Mouse (Mus musculus): ENCODE results near the gene Mycbp2. TPM values are rescaled to one million over a fixed set of nuclear protein-coding genes. Genes with fewer than 3 reads are reported as not detected.
A peak's percentile ranks its signal among the peaks of the same experiment; 100 is the strongest.

Mycbp2 gene
- 10 to 100 TPM; 28.9 to 32.2 TPM for total RNA-seq (2021)
- long read RNA-seq, experiment 1, partial matches to known transcripts: 1 of 2 reads
- long read RNA-seq, experiment 1, other reads (novel, unspliced or antisense): 1 of 2 reads
- long read RNA-seq, experiment 2, partial matches to known transcripts: 2 of 2 reads
- long read RNA-seq, experiment 2, other reads (novel, unspliced or antisense): 0 of 2 reads

DNA sequence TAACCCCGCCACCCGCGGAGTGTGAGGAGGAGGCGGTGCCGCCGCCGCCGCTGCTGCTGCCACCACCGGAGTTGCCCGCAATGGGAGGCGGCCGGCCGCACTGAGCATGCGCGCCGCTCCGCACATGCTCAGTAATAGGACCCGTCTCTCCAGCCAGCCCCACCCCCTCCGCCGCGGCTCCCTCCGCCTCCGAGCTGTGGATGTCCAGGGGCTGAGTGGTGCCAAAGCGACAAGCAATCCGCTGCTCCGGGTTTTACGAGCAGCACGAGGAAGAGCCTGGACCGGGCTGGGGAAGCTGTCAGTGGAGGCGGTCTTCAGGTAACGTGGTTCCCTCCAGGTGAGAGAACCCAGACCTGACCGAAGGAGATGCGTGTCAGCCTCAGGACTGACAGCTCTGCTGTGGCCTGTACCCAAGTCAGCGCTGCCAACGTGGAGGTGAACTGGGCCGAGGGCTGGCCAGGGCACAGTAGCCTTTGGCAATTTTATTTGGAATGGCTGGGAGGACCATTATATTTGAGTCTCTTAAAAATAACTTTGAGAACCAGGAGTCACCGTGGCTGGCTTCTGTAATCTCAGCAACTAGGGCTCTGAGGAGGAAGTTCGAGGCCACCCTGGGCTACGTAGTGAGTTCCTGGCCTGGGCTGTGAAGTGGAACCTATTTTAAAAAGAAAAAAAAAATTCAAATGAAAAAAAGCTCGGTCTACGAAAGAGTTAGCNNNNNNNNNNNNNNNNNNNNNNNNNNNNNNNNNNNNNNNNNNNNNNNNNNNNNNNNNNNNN, at the start of gene Mycbp2:
Gene Mycbp2 (minus strand): TSS at position 86 of the 777 bp plus-strand sequence.
- DNase-seq: peak; percentile 97 to 99

- no peak for DNase-seq
Observed at GRCm38 (mm10) chr14:103392391-103392790, 45.8 kb upstream of the Mycbp2 start.

GRCm38 (mm10) chr14:103387431-103387830, 40.8 kb upstream of the Mycbp2 start:
- DNase-seq: no peak

DNA sequence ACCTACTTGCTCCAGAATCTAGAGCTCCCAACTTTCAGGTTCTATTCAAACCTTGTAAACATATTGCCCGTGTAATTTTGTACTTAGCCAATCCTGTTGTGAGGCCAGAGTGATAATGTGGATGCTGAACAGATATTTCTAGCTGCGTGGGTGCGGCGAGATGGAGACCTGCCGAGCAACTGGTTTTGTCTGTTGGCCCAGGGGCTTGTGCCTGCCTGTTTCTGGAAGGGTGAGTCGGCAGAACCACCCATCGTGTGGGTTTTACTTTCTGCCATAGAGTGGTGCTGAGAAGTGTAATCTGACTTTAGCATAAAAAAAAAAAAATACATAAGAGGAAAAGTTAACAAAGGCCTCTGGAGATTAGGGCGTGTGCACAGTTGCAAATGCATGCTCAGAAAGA, 40.3 kb upstream of the Mycbp2 start:
- no peak for DNase-seq

GRCm38 (mm10) chr14:103385084-103385610, 38.5 kb upstream of the Mycbp2 start:
- no peak for DNase-seq

GRCm38 (mm10) chr14:103378703-103379102, 32.1 kb upstream of the Mycbp2 start:
- no peak for DNase-seq

DNA sequence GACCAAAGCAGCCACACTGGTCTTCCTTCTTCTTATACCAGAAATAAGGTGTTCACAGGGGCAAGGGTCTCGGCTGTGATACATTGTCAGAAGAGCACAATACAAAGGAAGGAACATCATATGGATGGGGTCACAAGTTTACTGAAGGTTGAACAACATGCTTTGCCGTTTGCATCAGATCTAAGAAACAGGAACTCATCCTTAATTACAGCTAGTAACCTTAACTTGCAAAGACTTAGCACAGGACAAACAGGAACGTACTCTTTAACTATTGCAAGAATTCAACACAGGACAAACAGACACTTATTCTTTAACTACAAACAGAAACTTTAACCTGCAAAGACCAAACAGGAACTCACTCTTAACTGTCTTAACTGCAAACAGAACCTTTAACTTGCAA, 30.2 kb upstream of the Mycbp2 start:
- DNase-seq: no peak

GRCm38 (mm10) chr14:103375523-103375922, 28.9 kb upstream of the Mycbp2 start:
- no peak for DNase-seq

- no peak for DNase-seq
Observed at GRCm38 (mm10) chr14:103363199-103363598, 16.6 kb upstream of the Mycbp2 start.

DNA sequence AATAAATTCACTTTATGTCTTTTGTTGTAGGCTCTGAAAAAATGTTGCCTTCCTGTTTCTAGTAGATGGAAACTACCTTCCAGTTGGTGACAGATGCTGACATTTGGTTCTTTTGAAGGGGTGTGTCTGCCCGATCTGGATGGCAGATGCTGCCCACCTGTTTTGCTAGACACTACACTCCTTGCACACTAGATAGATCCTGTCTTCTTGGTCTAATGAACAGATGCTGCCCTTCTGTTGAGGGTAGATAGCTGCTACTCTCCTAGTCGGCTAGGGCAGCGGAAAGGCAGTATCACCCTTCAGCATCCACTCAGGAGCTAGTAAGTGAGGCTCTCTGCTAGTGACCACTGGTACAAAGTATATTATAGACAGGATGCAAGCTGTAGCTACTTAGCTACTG, 9.5 kb upstream of the Mycbp2 start:
- DNase-seq: no peak

GRCm38 (mm10) chr14:103354396-103355352, 8.1 kb upstream of the Mycbp2 start:
- no peak for DNase-seq

DNA sequence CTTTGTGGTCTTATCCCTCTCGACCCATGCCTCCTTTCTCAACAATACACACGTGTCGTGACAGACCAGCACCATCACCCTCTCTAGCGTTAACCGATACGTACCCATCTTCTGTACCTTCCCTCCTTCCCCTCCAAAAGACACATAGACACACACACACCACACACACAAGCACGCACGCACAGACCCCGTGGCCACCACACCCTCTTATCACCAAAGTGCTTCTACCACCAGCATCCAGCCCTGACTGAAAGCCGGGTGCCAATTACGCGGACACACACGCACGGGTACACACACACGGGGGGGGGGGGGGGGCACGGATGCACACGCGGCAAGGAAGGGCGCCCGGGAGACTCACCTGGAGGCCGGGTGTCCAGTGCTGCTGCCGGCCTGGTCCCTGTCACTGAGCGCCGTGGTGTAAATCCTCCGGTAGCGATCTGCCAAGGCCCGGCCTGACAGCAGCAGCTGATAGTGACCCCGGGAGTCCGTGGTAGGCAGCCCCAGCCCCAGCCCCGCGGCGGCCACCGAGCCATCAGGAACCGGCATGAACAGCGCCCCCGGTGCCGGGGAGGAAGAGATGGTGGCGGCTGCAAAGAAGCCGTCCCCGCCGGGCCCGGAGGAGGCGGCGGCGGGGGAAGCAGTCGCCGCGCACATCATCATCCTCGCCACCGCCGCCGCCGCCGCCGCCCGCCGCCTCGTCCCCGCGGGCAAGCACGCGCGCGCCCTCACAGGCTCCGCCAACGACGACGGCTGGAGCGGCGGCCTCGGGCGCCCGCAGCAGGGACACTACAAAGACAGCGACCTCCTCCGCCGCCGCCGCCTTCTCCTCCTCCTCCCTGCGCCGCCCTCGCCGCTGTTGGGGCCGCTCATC, 521 bp downstream of the Mycbp2 start:
- DNase-seq: peak in 1 of 2 experiments; percentile 48

GRCm38 (mm10) chr14:103345486-103345857, 1.1 kb downstream of the Mycbp2 start:
- peak in 1 of 2 experiments; percentile 7 for DNase-seq

DNA sequence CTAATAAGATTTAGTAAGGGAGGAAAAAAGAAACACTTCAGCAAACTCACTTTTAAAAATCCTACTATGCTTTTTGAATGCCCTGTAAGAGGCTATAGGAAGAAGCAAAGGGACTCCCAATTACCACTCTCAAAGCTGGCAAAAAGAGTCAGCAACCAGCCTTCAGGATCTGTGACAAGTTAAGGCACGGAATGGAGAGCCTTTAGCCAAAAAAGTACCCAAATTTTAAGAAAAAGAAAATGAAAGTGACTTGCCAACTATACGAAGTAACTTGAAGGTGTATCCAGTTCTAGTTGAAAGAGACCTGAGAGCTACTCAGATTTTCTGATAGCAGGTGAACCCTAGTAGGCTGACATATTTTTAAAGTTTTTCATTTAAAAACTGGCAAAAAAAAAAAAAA, 1.6 kb downstream of the Mycbp2 start:
- no peak for DNase-seq

GRCm38 (mm10) chr14:103343791-103344190, 2.8 kb downstream of the Mycbp2 start:
- no peak for DNase-seq

- DNase-seq: no peak
Observed at GRCm38 (mm10) chr14:103341385-103342294, 5.0 kb downstream of the Mycbp2 start.

DNA sequence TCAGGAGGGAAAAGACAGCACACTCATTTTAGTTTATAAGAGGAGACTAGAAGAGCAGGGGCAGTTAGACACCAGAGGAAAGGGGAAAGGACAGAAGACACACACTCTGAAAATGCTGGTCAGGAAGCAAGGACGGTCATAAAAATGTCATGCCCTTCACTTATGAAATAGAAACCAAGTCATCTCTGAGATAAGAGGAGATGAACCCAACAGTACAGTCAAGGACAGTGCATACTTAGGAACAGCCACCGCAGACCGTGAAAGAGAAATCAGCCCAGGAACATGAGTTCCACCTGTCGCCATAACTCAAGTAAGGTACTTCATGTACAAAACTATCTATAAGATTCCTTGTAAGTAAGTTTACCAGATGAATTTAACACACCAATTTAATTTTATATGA, 33.7 kb downstream of the Mycbp2 start:
- no peak for DNase-seq

- no peak for DNase-seq
Observed at GRCm38 (mm10) chr14:103296227-103296626, 50.4 kb downstream of the Mycbp2 start.

DNA sequence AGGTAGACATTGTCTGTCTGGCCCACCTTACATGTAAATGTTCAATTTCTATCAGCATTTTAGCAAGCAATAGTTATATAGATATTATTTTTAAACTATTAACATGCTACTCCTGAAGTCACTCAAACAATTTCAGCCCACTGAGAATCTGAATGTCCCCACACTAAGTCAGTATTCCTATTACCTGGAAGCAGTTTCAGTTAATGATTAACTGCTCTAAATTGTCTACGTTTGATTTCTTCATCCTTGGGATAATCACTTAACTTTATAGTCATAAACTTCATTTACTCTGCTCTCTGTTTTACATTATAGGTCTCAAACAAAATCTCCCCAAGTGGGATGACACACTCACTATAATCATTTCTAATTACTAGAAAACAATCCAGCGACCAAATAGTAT, 60.0 kb downstream of the Mycbp2 start:
- DNase-seq: no peak

GRCm38 (mm10) chr14:103276667-103277066, 69.9 kb downstream of the Mycbp2 start:
- no peak for DNase-seq

Data from heart, adult 18-20 months (tissue).